Mouse (Mus musculus) lung, embryonic 14.5 days (tissue): ENCODE results near the gene Tnks1bp1. TPM values are rescaled to one million over a fixed set of nuclear protein-coding genes. Genes with fewer than 3 reads are reported as not detected.
A peak's percentile ranks its signal among the peaks of the same experiment; 100 is the strongest.

ENCODE experiments used
- ATAC-seq: fragments of 200-750 bp; cut with Nextera tagmentation; 2 replicates; pipeline ENCODE4 v1.8.0; 2017; ENCODE audit warnings: mild to moderate bottlenecking, moderate TSS enrichment, moderate library complexity; ENCODE audit not compliant: insufficient read depth
- DNase-seq: peaks from one replicate; pipeline ENCODE4 v3.0.0-alpha.2; 2015
- H3K27ac ChIP-seq: fragments of 300-500 bp; sonication (generic); 2 replicates; pipeline ENCODE4 v1.5.1; 2014; ENCODE audit warnings: low read depth, mild to moderate bottlenecking, moderate library complexity
- H3K27me3 ChIP-seq: fragments of 300-500 bp; sonication (generic); 2 replicates; pipeline ENCODE4 v1.6.1; 2014; ENCODE audit warnings: low read length, control low read depth; ENCODE audit not compliant: insufficient read depth
- H3K36me3 ChIP-seq: fragments of 300-500 bp; sonication (generic); 2 replicates; pipeline ENCODE4 v1.6.1; 2014; ENCODE audit warnings: control low read depth; ENCODE audit not compliant: insufficient read depth
- H3K4me1 ChIP-seq: fragments of 300-500 bp; sonication (generic); 2 replicates; pipeline ENCODE4 v1.6.1; 2014; ENCODE audit warnings: antibody characterized with exemption, control low read depth; ENCODE audit not compliant: insufficient read depth
- H3K4me2 ChIP-seq: fragments of 300-500 bp; sonication (generic); 2 replicates; pipeline ENCODE4 v1.6.1; 2014; ENCODE audit warnings: mild to moderate bottlenecking
- H3K4me3 ChIP-seq: fragments of 300-500 bp; sonication (generic); 2 replicates; pipeline ENCODE4 v1.5.1; 2014; ENCODE audit warnings: low read depth, low read length
- H3K9ac ChIP-seq: fragments of 300-500 bp; sonication (generic); 2 replicates; pipeline ENCODE4 v1.6.1; 2014
- H3K9me3 ChIP-seq: fragments of 300-500 bp; sonication (generic); 2 replicates; pipeline ENCODE4 v1.6.1; 2016; ENCODE audit warnings: low read depth, low read length, control low read depth
- CTCF ChIP-seq: IDR thresholded peaks from 2 replicates; pipeline ENCODE4 v1.5.1; 2016; ENCODE audit warnings: antibody characterized with exemption, low read depth
- WGBS: fragments of 180-500 bp; shearing (Covaris S2); extraction: QIAGEN DNeasy Blood & Tissue Kit; methylation state at CpG from one replicate; pipeline ENCODE4 v1.1.7; 2014; 5-methylcytosine and 5-hydroxymethylcytosine counted together
- polyA plus RNA-seq: library from polyadenylated mRNA; unstranded; fragments of >200 nt; fragmentation: Nextera tagmentation; extraction: Ambion mirVana; gene quantifications from 2 replicates; pipeline ENCODE4 v1.2.1, GENCODE M21; 2014

Gene Tnks1bp1
- polyA plus RNA-seq, 1 experiment from 2014 or later = 13.7 TPM

GRCm38 (mm10) chr2:85066937-85067336 is 19.1 kb downstream of the Tnks1bp1 start:
- Histone ChIP-seq H3K4me1 (no peaks in the 10 kb centered on the region), H3K9ac (no peak overlapping the region), H3K36me3 (peaks cover 62% of the 10 kb centered on the region), H3K4me3 (no peak overlapping the region), H3K27me3 (no peaks in the 10 kb centered on the region), H3K9me3 (no peaks in the 10 kb centered on the region), H3K27ac (no peak overlapping the region), H3K4me2 (no peak overlapping the region)
- WGBS = 92% methylated on average over 5 of the region's 5 CpGs
- ATAC-seq (no peak), DNase-seq (no peak)
- no peak for TF ChIP-seq CTCF

GRCm38 (mm10) chr2:85067903-85068625 is 20.2 kb downstream of the Tnks1bp1 start:
- ATAC-seq (peak; percentile 46), DNase-seq (peak; percentile 28)
- 58% methylated on average over 10 of the region's 10 CpGs for WGBS
- no peaks in the 10 kb centered on the region for H3K4me1 ChIP-seq
- H3K4me2 ChIP-seq = no peak overlapping the region
- no peak for TF ChIP-seq CTCF
- peaks cover 60% of the 10 kb centered on the region for H3K36me3 ChIP-seq
- no peak overlapping the region for H3K27ac ChIP-seq
- no peaks in the 10 kb centered on the region for H3K27me3 ChIP-seq
- no peaks in the 10 kb centered on the region for H3K9me3 ChIP-seq
- no peak overlapping the region for H3K9ac ChIP-seq
- H3K4me3 ChIP-seq = no peak overlapping the region

GRCm38 (mm10) chr2:85068626-85069025 is 20.8 kb downstream of the Tnks1bp1 start:
- H3K4me1 ChIP-seq = no peaks in the 10 kb centered on the region
- H3K9me3 ChIP-seq = no peaks in the 10 kb centered on the region
- 65% methylated on average over 2 of the region's 2 CpGs for WGBS
- DNase-seq (no peak), ATAC-seq (no peak)
- H3K9ac ChIP-seq = no peak overlapping the region
- no peak overlapping the region for H3K4me3 ChIP-seq
- H3K4me2 ChIP-seq = no peak overlapping the region
- H3K27me3 ChIP-seq = no peaks in the 10 kb centered on the region
- peaks cover 58% of the 10 kb centered on the region for H3K36me3 ChIP-seq
- no peak overlapping the region for H3K27ac ChIP-seq
- TF ChIP-seq CTCF = no peak

GRCm38 (mm10) chr2:85070086-85070485 is 22.3 kb downstream of the Tnks1bp1 start:
- Histone ChIP-seq H3K9ac (no peak overlapping the region), H3K27ac (no peak overlapping the region), H3K9me3 (no peaks in the 10 kb centered on the region), H3K4me1 (no peaks in the 10 kb centered on the region), H3K4me3 (no peak overlapping the region), H3K4me2 (no peak overlapping the region), H3K27me3 (no peaks in the 10 kb centered on the region), H3K36me3 (peaks cover 54% of the 10 kb centered on the region)
- TF ChIP-seq CTCF = no peak
- no peak for ATAC-seq
- no peak for DNase-seq
- WGBS = 69% methylated on average over 15 of the region's 15 CpGs

- WGBS = 81% methylated on average over 5 of the region's 5 CpGs
- TF ChIP-seq CTCF = no peak
- no peak overlapping the region for H3K4me2 ChIP-seq
- DNase-seq (no peak), ATAC-seq (no peak)
- H3K9ac ChIP-seq = no peak overlapping the region
- H3K4me3 ChIP-seq = no peak overlapping the region
- H3K36me3 ChIP-seq = peaks cover 47% of the 10 kb centered on the region
- H3K27me3 ChIP-seq = no peaks in the 10 kb centered on the region
- no peak overlapping the region for H3K27ac ChIP-seq
- no peaks in the 10 kb centered on the region for H3K9me3 ChIP-seq
- H3K4me1 ChIP-seq = no peaks in the 10 kb centered on the region
These were observed 24.1 kb downstream of the Tnks1bp1 start for GRCm38 (mm10) chr2:85071921-85072320.

- Histone ChIP-seq H3K4me3 (no peak overlapping the region), H3K4me2 (no peak overlapping the region), H3K9me3 (no peaks in the 10 kb centered on the region), H3K36me3 (peaks cover 45% of the 10 kb centered on the region), H3K4me1 (no peaks in the 10 kb centered on the region), H3K27ac (no peak overlapping the region), H3K27me3 (no peaks in the 10 kb centered on the region), H3K9ac (no peak overlapping the region)
- TF ChIP-seq CTCF = no peak
- 59% methylated on average over 5 of the region's 5 CpGs for WGBS
- DNase-seq (no peak), ATAC-seq (no peak)
These were observed 25.9 kb downstream of the Tnks1bp1 start for GRCm38 (mm10) chr2:85073751-85074150.

- no peaks in the 10 kb centered on the region for H3K27me3 ChIP-seq
- 42% methylated on average over 11 of the region's 11 CpGs for WGBS
- no peaks in the 10 kb centered on the region for H3K4me1 ChIP-seq
- no peak overlapping the region for H3K4me2 ChIP-seq
- TF ChIP-seq CTCF = no peak
- H3K27ac ChIP-seq = peak overlapping the region; percentile 58
- DNase-seq (peak; percentile 86), ATAC-seq (peak; percentile 95)
- no peaks in the 10 kb centered on the region for H3K36me3 ChIP-seq
- no peaks in the 10 kb centered on the region for H3K9me3 ChIP-seq
- no peak overlapping the region for H3K4me3 ChIP-seq
- no peak overlapping the region for H3K9ac ChIP-seq
These were observed 41.2 kb downstream of the Tnks1bp1 start for GRCm38 (mm10) chr2:85088716-85089646.
